Mouse (Mus musculus) cerebellum, adult 9-11 months (tissue): ENCODE results near the gene Cdc6.
"Not testable (repeated sequence)": the region's sequence is repeated elsewhere in the genome, so short reads cannot be mapped to it uniquely, and the experiment has no call there.

Experiments used
- DNase-seq: peaks from one replicate; pipeline ENCODE4 v3.0.0; 2022

Cdc6 gene

DNA sequence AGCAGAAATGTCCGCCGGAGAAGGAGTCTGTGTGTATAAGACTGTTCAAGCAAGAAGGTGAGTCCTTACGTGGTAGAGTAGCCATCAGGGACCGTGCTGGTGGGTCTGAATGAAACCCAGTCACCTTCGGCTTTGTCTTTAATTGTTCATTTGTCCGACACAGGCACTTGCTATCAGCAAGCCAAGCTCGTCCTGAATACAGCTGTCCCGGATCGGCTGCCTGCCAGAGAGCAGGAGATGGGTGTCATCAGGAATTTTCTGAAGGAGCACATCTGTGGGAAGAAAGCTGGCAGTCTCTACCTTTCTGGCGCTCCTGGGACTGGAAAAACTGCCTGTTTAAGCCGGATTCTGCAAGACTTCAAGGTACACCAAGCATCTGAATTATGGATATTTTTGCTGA is 2.8 kb downstream of the Cdc6 start:
- DNase-seq: no peak

DNA sequence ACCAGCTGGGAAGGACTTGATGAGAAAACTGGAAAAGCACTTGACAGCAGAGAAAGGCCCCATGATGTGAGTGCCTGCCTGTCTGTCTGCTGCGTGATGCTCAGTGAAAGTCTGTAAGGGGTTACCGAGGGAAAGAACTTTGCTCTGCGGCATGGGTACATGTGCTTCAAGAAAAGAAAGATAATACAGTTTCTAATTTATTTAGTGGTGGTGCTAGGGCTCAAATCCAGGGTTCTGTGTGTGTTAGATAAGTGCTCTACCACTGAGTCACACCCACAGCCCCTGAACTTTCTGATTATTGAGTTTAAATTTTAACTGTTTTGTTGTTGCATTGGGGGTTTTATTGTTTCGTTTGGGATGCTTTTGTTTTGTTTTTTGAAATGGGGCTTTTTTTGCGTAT is 3.9 kb downstream of the Cdc6 start:
- no peak for DNase-seq

DNA sequence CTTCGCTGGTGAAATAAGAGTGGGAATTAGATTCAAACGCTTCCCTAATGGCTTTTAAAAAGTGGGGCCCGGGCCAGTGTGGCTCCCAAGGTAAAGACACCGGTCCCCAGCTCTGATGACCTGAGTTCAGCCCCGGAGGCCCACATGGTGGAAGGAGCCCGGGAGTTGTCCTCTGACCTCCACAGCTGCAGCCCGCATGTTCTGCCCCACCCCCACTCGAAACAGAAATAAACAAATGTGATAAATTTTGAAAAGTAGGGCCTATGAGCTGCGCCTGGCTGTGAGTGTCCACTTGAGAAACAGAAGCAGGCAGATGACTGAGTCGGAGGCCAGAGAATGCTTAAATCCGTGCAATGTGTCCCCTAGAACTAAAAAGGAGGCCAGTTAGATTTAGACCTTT is 6.6 kb downstream of the Cdc6 start:
- DNase-seq: no peak

DNA sequence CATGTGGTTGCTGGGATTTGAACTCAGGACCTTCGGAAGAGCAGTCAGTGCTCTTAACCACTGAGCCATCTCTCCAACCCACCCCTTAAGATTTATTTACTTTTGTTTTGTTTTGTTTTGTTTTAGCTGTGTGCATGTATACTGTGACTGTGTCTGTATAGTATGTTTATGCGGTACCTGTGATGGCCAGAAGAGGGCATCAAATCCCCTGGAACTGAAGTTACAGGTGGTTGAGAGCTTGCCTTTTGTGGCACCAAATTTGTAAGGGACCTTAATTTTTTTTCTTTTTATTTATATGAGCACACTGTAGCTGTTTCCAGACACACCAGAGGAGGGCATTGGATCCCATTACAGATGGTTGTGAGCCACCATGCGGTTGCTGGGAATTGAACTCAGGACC is 8.8 kb downstream of the Cdc6 start:
- not testable (repeated sequence) for DNase-seq

DNA sequence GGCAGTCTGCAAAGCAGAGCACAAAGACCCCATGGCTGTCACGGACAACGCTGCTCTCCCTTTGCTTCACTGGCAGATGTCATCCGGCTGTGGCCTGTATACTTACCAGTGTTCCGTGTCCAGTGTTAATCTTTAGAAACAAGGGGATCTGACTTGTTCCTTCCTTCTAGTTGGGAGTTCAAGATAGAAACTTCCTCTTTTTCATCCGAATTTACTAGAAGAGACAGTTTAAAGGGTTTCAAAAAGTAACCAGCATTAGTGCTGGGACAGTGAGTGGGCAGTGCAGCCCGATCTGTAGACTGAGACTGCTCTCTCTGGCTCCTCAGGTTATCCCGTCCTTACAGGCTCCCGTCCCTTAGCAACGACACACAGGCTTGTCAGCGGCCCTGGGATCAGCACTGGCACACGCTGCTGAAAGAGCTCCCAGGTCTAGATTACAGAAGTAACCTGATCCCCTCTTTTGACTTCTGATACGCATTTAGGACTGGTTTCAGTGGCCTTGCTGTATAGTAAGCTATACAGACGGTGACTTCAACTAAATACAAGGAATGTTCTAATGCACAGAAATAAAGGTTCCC is 9.9 kb downstream of the Cdc6 start:
- DNase-seq: no peak

DNA sequence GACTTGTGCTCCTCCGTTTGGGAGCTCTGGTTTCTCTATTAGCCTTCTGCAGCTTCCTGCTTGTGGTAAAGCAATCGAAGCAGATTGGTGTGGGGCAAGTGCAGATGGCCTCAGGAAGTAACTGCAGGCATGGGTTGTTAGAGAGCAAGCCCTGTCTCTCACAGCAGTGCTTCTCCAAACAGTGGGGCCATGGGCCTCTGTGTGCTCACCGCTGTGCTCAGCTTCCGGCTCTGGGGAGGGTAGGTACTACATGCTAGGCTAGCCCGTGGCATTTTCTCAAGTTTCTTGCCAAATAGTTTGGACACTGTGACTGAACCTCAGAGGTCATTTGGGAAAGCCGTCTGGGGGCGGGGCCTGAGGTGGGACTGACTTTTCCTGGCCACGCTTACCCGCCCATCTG is 10.6 kb downstream of the Cdc6 start:
- DNase-seq: no peak

DNA sequence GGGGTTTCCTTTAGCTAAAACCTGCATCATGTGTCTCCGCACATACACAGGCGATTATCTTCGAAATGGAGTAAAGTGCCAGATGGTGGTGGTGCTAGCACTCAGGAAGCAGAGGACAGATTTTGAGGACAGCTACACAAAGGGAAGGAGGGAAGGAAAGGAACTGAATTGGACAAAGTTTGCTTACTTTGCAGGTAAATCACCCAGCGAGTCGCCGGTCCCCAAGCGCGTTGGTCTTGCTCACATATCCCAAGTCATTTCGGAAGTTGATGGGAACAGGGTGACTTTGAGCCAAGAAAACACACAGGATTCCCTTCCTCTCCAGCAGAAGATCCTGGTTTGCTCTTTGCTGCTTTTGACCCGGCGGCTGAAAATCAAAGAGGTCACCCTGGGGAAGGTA is 11.4 kb downstream of the Cdc6 start:
- DNase-seq: no peak

DNA sequence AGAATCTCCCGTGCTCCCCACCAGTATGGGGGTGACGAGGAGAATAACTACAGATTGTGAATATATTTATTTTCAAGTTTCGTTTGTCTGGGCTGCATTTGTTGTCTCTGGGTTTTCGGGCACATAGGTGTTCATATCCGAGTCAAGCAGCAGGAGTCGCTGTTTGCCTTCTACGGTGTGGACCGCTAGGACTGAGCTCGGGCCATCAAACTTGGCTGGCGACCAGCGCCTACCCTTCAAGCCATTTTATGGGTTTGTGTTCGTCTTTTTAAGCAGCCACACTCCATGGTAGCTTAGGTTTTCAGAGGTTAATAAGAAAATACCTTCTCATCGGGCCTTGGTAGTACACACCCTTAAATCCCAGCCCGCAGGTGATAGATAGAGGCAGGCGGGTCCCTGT is 14.2 kb downstream of the Cdc6 start:
- not testable (repeated sequence) for DNase-seq

DNA sequence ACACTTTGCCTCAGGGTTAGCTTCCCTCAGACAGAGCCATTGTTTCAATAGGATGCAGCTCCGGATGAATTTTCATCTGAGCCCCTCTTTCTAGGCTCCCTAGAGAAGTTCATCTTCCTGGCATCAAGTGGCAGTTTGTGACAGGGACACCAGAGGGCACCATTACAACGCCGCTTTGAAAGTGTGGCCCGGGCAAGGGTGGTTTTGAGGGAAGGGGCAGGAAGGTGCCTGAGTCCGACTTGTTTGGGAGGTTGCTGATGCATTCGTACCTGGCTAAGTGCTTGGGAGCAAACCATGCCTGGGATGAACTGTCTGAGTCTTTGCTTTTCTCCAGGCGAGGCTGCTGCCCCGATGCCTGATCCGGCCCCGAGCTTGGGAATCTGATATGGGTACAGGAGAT is 14.7 kb downstream of the Cdc6 start:
- not testable (repeated sequence) for DNase-seq

DNA sequence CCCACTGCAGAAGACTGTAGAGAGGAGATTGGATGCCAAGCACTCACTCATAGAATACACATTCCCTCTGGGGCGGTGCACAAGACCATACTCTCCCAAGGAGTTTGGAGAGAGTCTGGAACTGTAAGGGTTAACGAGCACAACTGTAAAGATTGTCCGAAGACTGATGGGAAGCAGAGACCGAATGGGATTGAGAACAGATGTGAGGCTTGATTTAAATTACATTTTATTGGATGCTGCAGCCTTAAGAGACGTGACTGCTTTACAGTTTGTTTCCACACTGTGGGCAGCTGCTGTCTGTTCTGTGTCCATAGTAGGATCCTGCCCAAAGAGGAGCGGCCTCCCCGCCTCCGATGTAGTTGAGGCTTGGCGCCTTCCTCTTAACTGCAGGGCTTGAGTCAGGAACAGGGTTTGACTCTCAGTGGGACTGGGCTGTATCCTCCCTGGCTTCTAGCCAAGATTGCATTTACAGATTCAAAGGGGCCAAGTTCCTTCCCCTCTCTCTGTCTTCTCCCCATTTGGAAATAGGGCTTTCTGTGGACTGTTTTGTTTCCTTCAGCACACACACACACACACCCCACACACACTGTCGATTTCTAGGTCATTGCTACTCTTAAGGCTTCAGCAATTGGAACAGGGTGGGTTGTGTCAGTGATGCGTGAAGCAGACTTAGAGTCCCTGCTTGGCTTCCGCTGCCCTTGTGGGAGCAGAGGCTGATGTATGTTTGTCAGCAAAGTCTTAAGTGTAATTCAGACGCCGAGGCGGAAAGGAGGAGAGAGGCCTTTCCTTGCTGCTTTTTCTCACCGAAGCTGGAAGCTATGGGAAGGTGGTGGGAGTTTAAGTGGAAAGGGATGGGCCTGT is 15.5 kb downstream of the Cdc6 start:
- DNase-seq: not testable (repeated sequence)

DNA sequence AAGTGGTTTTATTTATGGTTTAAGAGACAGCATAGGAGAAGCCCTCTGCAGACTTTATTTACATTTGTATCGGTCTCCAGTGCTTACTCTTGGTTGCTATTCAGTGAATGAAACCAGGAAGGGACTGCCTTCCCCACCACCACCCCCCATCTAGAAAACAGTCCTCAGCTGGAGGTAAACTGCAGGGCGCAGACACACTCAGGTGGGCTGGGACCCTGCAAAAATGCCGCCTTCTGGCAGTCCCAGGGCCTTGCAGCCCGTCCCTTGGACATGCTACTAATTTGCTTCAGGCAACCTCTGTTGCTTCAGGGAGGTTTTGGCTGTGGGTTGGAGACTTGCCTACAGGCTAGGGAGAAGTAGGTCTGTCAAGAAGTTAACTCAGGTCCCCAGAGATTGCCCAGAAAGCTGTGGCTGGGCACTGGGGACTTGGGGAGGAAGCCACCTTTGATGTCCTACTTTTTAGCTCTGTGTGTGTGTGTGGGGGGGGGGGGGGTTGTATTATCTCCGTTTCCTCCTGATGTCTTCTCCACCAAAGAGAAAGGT is 17.1 kb downstream of the Cdc6 start:
- no peak for DNase-seq

DNA sequence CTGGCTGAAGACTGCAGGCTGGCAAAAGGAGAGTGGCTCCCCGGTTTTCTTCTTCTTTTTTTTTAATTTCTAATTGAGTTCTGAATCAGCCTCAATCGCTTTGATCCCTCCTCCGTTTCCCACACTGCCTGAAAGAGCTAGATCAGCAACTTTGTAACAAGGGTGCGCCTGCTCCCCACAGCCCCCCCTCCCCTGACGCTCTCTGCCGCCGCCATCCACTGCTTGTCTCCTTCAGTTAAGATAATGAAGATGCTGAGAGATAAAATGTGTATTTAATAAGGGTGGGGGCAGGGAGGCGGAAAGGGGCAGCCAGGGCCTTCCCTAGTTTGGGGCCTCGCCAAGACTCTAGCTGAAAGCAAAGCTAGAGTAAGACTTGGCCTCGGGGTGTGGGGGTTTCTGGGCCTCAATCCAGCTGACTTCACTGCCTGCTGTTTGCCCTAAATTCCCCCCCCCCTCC is 17.7 kb downstream of the Cdc6 start:
- DNase-seq: no peak

DNA sequence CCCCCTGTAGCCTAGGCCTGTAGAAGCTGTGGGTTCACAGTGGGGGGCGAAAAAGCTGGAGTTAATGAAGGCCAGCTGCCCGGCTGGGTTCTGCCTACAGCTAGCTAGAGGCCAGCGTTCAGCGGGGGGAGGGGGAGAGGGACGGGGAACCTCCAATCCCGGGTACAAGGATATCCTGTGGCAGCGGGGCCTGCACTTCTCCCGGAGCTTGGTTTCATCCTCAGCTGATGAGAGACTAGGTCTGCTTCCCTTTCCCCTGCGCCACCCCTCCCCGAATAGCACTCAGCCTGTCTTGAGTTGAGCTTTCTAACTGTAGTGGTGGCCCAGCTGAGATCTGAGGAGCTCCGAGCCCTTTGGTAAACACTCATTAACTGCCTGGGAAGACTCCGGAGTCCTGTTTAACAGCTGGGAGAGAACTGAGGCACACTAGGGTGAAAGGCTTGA is 18.3 kb downstream of the Cdc6 start:
- DNase-seq: peak; percentile 56

DNA sequence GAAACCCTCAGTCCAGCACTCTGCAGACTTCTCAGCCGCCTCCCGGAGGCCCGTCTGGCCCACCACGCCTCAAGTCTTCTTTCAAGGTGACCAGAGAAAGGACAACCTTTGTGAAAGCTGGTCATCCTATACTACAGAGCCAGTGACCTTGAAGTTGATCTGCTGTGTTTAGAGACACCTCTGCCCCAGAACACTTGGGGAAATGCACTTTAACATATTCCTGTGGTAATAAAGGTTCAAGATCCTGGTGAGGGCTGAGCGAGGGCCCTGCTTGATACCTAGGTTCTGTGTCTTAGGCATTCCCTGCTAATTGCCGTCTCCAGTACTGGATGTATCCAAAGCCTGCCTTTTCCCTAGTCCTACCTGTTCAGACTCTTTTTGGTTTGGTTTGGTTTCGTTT is 19.0 kb downstream of the Cdc6 start:
- peak; percentile 23 for DNase-seq

DNA sequence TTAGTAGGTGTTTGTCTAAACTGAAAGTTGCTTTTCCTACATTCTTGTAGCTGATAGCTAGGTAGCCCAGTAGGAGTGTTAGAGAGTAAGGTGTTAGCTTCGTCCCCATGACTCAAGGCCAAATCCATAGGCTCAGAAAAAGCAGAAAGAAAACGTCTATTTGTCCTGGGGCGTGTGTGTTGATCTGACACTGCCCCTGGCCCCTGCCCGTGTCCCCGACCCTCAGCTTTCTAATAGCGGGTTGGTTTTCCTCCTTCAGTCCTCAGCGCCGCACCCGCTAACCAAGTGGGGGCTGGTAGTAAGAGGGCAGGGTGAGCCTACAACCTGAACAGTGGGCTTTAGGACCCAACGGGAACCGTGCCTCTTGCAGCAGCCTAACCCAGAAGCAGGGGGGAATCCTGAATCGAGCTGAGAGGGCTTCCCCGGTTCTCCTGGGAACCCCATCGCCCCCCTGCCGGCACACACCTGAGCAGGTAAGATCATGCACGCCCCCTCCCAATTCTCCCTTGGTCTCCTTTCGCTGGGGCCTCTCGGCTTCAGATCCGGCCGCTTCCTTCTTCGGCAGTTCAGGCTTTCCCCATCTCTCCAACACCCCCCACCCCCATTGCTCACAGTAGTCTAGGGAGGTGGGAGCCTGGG is 20.0 kb downstream of the Cdc6 start, which contains the start of gene Rara:
Gene Rara (plus strand): TSS at position 381 of the 639 bp plus-strand sequence.
- DNase-seq: peak; percentile 81

DNA sequence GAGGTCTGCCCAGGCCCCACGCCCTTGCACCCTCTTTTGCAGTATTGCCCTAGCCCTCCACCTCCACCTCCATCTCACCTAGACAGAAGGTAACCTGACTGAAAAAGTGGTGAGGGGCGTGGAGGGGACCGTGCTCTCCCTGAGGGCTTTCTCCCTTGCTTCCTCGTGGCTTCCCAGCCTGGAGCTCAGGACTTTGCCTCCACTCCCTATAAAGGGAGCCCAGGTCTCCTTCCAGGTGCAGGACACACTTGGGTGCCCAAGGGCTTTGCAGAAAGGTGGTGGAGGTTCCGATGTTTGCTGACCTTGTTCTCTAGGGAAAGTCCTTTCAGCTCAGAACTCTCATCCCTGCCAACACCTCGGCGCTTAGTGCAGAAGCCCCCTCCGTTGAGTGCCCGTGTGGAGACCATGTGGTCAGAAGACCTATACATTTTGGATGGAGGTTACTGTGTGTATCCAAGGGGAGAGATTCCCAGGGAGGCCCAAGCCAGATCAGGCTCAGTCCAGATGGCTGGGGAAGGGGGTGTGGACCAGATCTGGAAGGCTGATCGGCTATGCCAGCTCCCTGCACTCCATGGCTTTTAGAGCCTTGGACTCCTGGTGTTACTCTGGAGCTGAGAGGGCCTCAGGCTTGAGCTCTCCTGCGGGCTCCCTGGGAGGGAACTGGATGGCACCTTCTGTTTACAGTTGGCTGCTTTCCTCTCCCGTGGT is 20.7 kb downstream of the Cdc6 start:
- DNase-seq: peak; percentile 80

DNA sequence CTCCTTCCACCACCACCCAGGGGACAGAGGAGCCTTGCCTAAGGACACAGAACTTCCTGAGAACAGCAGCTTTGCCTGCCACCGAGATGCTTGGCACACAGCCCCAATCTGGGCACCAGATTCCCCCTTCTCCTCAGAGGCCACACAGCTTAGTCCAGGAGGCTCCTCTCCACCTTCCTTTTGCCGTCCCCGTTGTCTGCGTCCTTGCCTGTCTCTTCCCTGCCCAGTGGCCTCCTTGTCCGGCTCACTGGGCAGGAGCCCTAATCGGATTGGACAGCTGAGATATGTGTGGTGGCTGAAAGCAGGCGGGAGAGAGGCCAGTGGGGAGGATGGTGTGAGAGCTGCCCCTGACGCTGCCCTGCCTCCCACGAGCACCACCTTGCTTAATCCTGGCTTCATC is 21.9 kb downstream of the Cdc6 start:
- peak; percentile 87 for DNase-seq

DNA sequence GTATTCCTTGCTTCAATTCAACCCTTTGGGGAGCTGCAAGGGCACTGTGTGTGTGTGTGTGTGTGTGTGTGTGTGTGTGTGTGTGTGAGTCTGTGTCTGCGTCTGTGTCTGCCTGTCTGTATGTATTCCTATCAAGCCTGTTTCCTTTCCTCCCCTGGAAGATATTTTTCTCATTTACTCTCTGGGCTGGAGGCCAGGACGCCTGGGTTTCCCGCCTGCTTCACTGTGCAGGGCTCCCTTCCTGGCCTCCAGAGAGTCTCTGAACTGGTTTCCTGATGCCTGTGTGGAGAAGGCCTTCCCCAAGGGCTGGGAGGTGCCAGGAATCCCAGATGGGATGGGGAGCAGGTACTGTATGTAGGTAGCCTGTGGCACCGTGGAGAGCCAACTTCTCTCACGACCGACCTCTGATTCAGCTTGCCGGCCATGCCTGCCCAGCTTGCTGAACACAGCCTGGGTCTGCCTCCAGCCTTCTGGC is 22.6 kb downstream of the Cdc6 start:
- DNase-seq: peak; percentile 92

DNA sequence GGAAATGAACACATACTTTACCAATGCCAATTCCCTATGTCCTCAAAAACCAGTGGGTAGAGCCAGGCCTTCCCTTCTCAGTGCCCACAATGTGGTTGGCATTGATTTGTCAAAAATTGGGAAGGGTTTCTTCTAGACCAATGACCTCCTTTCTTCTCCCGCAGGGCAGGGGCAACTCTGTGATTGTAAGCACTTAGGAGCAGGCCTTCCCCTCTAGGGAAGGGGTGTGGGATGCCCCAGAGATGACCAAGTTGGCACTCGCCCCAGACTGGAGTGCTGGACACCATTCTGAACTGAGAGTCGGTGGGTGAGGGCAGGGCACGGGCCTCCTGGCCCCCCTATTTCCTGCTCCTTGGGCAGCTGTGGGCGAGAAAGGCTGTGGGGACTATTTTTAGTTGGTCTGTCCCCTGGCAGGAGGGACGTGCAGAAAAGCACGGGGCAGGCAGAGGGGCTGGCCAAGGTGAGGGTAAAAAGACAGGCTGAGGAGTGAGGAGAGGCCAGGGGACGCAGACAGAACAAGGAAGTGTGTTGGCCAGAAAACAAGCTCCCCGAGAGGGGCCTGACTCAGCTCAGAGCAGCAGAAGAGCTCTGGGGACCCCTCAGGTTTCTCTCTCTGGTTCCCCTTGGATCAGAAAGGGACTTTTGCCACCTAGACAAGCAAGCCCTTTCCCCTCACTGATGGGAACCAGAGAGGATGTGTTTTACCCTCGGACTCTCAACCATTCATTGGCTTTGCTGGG is 23.3 kb downstream of the Cdc6 start:
- peak; percentile 74 for DNase-seq

DNA sequence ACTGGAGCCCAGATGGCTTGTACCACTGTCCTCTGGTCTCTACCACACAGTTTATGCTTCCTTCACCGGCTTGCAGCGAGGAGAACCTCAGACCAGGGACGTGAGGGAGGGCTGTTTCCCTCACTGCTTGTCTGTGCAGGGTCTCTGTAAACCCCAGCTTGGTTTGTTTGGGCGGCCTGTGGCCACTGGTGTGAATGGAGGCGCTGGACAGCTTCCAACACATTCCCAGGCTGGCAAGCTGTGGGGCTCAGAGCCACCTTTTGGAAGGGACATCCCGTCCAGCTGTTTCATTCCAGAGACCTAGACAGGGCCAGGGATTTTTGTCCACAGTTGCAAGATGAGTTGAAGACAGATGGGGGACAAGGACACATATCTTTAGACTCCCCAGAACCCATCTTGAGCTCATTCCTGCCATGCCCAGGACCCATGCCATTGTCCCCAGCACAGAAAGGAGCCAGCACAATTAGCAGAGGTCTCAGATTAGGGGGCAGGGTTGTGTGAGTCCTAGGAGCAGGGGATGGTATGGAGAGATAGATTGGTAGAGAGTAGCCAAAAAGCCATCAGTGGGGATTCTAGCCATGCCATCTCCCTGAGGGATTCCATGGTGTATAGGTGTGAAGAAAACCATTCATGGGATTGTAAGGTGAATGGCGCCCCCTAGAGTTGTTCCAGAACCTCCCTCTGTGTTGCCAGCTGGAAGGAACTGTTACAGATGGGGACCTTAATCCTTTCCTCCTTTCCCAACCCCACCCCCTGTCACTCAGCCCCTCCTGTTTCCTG is 24.1 kb downstream of the Cdc6 start:
- DNase-seq: peak; percentile 69
